Mouse (Mus musculus): ENCODE measurements around the gene Olfr1387.

DNA sequence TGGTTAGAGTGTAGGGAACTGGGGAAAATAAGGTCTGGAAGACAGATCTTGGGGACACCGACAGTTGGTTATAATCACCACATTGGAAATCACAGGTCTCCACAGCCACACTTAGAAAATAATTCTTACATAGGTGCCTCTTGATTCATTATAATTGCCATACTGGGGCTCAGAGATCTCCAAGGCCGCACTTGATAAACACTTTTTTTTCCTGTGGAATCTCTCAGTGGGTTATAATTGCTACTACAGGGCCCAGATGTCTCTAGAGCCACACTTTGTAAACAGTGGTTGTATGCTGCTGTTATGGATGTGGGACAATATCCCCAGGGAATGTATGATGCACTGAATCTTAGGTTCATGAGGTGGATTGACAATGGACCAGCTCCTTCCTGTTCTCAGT is 32.4 kb upstream of the Olfr1387 start, which contains the start of gene Olfr1389:
- TF ChIP-seq CTCF (IDR thresholded peaks at IDR 0.05; ENCODE audit: insufficient read depth, low read depth, low read length): no peak
- no peak for TF ChIP-seq POLR2A (IDR thresholded peaks at IDR 0.05; ENCODE audit: insufficient read depth, low read depth, low read length)

All from olfactory bulb, adult 2 months (tissue).